Mouse (Mus musculus) megakaryocyte, adult 5-6 weeks (primary cell): Measurements from ENCODE around the gene Tcf7l1. TPM values are rescaled to one million over a fixed set of nuclear protein-coding genes. Genes with fewer than 3 reads are reported as not detected.

Experiments used
- ATAC-seq: 2 replicates; pipeline ENCODE4 v1.8.0; 2016; ENCODE audit warnings: mild to moderate bottlenecking, inconsistent platforms; ENCODE audit not compliant: poor library complexity, severe bottlenecking
- total RNA-seq, 2 experiments: library from RNA; stranded (forward) in 1 of 2; stranded (reverse) in 1 of 2; fragments of 153-499, 151-499 nt in 1 of 2; fragments of 221-1000, 200-1000 nt in 1 of 2; gene quantifications; 2 replicates each; pipeline versions ENCODE4 v1.2.3 to v1.2.4; 2015 to 2017

Gene Tcf7l1
- total RNA-seq, 2 experiments from 2014 or later, result 0.25 TPM; not detected in 1

DNA sequence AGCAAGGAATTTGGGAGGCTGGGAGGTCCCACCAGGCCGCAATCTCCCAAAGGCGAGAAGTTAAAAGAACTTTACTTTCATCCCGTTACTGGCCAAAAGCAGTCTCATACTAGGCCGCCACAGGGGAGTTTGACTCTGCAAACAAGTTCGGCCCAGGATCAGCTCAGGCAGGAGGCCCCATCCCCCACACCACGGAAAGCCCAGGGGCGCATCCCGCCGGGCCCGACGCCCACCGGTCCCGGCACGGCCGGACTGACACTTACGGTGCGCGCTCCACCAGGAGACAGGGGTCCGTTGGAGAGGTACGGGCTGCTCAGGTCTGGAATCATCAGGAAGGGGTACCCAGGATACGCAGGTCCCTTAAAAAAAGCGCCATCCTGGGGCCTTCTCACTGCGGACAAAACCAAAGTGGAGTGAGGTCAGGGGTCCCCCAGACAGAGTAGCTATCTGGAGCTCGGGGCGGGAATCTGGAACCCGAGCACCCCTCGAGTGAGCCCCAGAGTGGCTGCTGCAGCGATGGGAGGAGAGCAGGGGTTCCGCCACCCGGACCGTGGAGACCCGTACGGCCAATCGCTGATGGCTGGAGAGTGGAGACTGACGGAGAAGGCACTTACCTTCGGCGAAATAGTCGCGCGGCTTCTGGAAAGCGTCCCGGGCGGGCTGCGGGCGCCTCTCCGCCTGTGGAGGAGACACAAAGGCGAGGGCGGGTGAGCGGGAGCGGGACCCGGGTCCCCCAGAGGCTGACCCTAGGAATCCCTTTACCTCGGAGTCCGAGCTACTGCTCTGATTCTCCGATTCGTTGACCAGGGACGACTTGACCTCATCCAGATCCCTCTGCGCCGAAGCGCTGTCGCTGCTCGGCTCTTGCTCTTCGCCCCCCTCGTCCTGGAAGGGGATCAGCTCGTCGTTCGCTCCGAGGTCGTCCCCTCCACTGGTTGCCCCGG, 834 bp downstream of the Tcf7l1 start:
- ATAC-seq, result no peak

DNA sequence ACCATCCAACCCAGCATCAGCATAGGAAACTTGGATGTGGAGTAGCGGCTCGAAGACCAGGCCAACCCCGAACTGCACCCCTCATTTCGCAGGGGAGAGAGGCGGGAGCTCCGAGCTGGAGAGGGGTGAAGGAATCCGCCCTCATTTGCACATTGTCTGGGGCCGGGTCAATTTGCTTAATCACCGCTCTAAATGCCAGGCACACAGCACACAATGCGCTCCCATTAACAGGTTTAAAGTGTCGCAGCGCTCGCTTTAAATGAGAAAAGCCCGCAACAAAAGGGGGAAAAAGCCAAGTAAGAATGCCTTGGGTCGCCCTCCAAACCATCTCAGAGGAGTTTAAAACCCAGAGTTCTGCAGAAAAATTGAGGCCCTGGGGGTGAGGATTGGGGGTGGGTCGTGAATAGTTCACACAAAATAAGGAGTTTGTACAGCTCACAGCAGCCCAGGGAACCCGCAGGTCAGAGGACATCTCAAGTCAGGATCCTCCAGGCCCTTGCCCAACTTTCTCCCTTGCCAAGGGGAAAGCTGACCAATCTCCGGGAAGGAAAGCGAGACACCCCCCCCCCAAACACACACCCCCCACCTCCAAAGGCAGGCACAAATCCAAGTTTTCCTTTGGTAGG, 1.6 kb downstream of the Tcf7l1 start:
- ATAC-seq, result no peak

DNA sequence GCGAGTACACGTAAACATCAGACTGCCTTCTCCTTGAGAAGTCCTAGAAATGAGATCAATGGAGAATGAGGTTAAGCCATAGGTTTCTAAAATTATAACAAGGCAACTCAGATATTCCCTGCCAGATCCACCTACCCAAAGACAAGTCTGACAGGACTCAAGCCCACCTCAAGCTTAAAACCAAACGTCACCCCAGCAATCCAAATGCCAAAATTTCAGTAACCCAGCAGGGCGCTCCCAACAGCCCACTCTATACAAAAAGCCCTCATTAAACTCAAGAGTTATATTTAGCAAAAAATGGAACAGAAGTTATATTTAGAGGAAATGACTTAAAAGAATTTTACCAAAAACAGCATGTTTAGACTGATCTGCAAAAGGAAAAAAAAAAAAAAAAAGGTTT, 5.3 kb downstream of the Tcf7l1 start:
- ATAC-seq, result no peak

DNA sequence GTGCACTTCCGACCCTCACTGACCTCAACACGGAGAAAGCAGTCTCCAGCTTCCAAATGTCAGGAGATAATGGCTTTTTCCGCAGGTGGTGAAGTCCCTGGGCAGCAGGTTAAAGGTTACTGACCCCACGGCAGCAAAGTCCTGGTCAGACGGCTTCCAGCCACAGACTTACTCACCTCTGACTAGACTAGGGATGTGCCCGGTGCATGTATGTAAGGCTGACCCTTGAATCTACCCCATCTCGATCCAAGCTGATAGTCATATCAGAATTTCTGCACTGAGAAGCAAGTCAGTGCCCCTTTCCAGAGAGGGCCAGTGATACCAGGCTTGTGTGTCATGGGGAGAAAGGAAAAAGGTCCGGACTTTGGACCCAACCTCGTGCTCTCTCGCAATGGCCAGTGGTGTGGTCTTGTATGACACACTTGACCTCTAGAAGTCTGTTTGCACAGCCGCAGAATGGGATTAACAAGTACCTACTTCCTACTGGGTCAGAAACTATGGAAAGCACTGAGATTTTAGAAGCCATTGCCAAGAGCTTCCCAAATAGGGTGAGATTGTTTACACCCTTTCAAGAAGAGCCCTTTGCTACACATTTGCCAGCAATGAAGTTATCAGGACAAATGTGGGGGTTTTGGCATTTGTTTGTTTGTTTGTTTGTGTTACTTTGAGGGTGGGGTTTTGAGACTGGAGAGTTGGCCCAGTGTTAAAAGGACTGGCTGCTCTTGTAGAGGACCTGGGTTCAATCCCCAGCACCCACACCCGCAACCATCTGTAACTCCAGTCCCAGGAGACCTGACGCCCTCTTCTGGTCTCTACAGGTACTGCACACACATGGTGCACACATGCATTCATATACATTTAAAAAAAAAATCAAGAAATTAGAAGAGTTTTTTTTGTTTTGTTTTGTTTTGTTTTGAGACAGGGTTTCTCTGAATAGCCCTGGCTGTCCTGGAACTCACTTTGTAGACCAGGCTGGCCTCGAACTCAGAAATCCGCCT, 10.0 kb downstream of the Tcf7l1 start:
- no peak for ATAC-seq

DNA sequence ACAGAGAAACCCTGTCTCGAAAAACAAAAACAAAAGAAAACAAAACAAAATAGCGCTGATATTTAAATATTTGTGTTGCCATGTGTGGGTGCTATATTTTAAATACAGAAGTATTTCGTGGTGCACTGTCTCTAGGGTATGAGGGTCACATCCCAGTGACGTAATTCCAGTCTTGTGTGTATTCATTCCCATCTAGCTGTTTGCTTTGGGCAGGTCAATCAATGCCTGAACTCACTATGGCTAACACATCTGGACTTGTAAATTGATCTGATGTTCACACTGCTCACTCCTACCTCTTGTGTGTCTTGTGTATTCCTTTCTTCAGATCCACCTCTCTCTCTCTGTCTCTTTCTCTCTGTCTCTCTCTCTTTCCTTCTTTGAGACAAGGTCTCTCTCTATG, 11.8 kb downstream of the Tcf7l1 start:
- no peak for ATAC-seq

DNA sequence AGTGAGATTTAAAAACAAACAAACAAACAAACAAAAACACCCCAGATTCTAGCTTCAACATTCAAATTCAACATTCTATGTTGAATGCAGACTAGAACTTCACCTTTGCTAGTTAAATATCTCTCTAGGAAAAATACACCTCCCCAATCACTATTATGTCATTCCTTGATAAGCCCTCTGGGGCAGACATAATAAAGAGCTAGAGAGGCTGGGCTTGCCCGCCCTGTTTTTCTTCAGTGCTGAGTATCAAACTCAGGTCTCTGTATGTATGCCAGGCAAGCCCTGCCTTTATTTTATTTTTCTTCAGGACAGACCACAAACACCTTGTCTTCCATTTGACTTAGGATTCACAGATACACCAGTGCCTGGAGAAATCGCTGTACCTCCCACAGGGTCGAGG, 14.8 kb downstream of the Tcf7l1 start:
- no peak for ATAC-seq

DNA sequence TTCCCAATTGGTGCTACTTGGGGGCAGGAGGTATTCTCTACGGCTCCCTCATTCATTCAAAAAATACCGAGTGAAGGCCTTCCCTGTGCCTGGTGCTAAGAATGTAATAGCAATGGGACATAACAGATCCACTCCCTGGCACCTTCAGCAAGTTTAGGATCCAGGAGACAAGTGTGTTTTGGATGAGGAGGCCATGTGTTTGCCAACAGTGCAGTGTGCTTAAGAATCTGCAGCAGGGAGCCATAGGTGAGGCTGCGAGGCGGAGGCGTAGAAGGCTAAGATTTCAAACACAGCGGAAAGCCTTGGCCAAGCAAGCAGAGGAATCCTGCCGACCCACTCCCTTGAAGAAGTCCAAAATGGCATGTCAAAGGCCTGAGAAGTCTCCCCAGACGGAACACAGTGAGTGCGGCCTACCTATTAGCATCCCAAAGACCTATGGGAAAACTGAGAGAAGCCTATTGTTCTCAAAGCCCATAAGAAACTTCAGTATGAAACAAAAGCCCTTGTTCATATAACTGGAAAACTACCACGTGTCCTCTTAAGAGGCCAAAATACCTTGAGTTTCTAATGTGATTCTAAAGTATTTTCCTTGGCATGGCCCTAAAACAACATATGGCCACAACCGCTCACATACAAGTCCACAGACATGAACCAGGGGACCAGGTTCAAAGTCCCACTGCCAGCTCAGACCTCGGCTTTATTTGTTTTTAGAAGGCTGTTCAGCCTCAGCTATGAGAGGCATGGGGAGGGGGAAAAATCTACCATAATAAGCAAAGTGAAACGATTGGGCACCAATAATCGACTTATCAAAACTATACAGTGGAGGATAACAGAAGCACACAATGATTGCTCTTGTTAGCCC, 18.9 kb downstream of the Tcf7l1 start:
- ATAC-seq, result no peak

DNA sequence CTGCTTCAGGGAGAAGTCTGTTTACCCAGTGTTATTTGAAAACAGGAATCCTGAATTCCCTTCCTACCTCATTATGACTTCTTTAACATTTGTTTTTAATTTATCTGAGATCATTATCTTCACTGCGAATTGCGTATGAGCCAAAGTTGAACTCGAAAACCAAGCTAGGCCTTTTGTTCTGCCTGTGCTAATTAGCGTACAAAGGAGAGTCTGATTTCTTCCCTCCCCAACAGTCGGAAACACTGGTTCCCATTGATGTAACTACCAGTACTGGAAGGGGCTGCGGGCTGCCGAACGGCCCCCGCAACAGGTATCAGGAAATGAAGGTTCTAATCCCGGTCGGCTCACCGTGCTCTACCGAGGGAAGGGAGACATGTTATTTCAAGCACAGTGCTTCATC, 19.7 kb downstream of the Tcf7l1 start:
- ATAC-seq, result no peak

DNA sequence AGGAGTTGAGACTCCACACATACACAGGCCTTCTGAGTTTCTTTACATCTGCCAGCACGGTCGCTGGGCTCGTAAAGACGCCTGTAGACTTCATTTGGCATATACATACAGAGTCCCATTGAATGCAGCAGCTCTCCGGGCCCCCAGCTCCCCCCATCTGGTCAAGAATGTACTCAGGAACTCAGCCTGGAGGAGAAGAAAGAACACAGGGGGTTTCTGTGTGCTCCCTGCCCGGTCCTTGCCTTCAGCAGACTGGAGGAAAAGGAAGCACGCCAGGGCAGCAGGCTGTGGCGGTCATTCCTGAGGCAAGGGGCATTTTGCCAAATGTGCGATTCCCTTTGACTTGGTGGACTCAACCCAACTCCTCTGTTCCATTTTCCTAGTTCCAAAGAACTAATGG, 20.2 kb downstream of the Tcf7l1 start:
- ATAC-seq, result no peak

DNA sequence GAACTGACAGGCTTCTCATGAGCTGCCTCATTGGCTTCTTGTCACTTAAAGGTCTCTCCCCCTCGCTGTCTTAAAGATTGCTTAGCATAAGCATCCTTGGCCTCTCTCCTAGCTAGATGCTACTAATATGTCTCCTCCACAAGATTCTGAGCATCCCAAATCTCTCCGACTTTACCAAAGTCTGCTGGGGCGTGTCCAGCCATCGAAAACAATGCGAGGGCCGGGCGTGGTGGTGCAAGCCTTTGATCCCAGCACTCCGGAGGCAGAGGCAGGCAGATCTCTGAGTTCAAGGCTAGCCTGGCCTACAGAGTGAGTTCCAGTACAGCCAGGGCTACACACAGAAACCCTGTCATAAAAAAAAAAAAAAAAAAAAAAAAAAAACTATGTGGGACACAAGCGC, 21.0 kb downstream of the Tcf7l1 start:
- ATAC-seq, result no peak

DNA sequence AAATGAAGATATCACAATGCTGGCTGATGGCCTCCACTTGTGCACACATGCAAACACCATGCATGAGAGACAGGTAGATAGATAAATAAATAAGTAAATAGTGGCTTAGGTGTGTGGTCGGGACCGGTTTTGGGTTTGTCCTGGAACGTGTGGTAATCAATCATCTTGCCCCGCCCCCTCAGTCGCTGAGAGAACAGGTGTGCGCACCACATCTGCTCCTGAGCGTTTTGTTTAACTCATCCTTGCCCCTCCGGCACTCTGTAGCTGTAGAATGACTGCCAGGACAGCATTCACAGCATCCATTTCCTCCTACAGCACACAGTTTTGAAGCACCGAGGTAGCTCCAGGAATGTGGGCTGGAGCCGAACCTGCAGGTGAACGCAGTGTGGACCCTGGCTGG, 25.4 kb downstream of the Tcf7l1 start:
- no peak for ATAC-seq

DNA sequence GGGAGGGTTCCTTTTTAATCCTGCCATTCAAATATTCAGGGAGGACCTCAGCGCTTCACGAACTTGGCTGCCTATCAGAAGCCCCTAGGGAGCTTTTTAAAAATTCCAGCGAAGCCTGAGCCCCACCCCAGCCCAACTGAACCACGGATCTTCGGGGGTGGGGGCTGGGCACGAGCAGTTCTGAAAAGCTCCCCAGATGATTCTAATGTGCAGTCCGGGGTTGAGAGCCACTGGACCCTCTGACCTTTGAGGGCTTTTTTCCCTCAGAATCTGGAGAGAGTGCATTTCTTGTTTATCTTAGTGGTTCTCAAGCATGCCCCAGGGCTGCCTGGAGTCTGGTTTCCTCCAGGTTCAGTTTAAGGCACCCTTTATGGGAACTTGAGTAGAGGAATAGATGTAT, 27.4 kb downstream of the Tcf7l1 start:
- ATAC-seq, result no peak

DNA sequence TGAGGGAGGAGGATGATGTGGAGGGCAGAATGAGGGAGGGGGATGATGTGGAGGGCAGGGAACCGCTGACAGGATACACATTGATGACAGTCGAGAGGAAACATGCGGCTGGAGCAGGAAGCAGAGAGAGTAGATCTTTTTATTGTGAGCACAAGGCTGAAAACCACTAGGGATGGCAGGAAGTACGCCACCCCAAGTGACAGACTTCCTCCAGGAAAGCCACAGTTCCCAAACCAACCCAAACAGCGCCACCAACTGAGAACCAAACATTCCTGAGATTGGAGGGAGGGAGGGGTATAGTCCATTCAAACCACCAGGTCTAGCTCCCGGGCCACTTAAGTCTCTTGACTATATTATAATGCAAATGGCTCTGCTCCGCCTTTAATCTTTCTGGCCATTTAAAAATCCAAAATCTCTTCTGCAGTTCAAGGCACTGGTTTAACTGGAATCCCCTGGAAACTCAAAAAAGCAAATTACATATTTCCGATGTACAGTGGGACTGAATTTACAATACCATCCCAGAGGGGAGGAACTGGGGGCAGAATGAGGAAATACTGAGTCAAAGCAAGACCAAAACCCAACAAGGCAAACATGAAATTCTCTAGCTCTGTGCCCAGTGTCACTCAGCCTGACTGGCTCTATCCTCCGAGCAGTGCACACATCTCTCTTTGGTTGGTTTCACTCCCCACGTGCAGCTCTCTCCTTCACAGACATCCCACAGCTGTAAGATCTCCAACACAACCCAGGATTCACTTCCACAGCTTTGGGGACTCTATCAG, 30.6 kb downstream of the Tcf7l1 start:
- ATAC-seq, result no peak

DNA sequence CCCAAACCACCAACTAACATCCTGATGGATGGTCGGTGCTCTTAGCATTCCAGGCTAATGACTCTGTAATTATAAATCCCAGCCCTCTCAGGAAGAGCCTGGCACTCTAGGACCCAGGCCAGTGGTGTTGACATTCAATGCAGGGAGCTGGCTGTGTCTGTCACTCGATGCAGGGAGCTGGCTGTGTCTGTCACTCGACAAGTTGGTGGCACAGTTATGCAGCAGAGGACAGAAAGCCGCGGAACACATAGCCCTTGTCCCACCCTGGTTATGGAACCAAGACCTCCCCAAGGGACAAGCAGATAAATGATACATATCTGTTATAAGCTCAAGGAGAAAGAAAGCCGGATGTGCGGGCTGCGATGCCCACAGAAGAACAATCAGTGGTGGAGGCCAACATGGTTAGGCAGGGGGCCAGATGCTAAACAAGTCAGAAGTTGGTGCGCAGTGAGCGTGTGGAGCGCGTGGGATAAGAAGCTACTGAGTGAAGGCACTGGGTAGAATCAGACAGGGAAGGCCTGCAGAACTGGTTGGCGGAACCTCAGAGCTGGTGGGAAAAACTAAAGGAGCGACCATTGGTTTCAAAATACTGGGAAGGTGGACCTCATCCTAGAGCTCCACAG, 33.7 kb downstream of the Tcf7l1 start:
- no peak for ATAC-seq

DNA sequence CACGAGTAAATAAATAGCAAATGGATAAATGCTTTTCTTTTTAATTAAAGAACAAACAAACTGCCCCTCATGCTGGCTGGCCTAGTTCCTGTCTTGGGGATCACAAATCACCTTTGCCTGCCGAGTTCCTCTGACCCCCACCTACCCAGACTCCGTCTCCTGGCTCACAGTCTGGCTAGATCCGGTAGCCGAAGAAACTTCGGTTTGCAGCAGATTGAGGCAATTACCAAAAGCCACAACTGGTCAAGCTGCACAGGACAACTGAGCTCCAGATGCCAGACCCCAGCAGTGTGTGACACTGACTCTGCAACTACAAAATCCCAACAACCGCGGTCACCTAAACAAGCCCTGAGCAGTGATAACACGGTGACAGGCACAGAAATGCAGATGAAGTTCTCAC, 34.8 kb downstream of the Tcf7l1 start:
- no peak for ATAC-seq

DNA sequence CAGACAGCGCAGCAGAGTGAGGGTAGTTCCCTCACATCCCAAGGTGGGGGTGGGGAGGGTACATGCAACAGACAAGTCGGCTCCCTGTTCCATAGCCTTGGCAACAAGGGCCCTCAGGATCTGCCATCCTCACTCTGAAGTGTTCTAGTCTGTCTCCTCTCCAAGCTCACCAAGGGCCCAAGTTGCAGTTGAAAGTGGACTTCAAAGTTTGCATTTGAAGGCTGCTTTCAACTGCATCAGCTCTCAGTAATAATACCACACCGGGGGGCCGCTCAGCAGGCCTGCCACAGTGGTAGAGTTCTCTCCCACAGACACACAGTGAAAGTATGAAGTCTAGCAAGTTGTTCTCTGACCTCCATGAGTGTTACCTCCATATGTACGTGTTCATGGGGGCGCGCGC, 35.3 kb downstream of the Tcf7l1 start:
- ATAC-seq, result no peak

DNA sequence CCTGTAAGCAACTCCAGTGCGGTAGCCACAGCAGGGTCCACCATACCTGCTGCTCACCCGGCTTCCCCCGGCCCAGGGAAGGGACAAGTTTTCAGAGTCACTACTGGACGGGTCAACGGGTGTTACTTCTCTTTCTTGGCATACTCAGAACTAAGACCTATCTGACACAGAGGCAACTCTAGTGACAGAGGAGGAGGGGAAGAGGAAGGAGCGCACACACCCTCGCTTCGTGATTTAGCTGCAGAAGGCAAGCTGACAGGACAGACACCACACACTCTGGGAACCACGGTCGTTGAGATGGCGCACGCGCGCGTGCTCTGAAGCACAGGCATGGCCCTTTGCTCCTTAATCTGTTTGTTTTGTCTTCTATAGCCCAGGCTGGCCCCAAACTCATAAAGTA, 36.2 kb downstream of the Tcf7l1 start:
- ATAC-seq, result no peak

DNA sequence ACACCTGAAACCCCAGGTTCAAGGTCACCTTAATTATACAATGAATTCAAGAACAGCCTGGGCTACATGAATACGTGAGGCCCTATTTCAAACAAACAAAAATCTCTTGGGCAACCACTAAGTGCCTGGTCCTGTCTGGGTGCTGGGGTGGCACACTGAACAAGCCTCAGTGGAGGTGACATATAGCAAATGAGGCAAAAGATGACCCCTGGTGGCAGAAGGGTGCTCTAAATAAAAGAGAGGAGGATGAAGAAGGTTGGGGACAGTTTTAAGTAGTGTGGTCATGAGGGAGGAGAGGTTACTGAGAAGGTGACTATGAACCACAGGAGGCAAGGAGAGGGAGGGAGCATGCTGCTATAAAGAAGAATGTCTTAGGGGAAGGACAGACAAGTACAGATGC, 37.8 kb downstream of the Tcf7l1 start:
- no peak for ATAC-seq

DNA sequence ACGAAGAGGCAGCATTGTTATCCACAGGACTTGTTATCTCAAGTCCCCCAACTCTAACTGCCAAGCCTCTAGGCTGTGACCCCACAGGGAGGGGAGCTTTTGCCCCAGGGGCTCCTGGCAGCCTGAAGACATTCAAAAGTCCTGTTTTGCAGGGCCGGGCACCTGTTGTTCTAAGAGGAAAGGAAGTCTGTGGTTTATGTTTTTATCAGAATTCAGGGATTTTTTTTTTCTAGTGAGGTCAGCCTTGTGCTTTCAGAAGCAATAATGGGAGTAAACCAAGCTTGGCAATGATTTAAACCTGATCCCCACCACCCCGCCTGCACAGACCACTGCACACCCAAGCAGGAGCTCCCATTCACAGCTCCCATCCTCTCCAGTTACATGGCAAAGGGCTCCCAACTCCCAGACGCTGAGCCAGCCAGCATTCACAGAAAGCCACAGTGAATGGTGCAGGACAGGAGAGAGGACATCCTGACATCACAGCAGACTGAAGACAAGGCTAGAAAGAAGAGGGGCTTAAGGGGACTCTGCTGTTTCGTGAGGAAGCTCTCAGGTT, 40.1 kb downstream of the Tcf7l1 start:
- ATAC-seq, result no peak
